Mouse (Mus musculus) neural tube, embryonic 11.5 days (tissue): ENCODE results near the gene Nfib. TPM values are rescaled to one million over a fixed set of nuclear protein-coding genes. Genes with fewer than 3 reads are reported as not detected.

Experiments
- ATAC-seq: fragments of 200-750 bp; cut with Nextera tagmentation; 2 replicates; pipeline ENCODE4 v1.8.0; 2017; ENCODE audit warnings: moderate number of reproducible peaks, mild to moderate bottlenecking, moderate TSS enrichment, moderate library complexity; ENCODE audit not compliant: insufficient read depth, low FRiP score, low TSS enrichment
- DNase-seq: peaks from one replicate; pipeline ENCODE4 v3.0.0-alpha.2; 2015; ENCODE audit warnings: low spot score
- H3K27ac ChIP-seq: fragments of 300-500 bp; sonication (generic); 2 replicates; pipeline ENCODE4 v1.5.1; 2014; ENCODE audit warnings: low read depth, mild to moderate bottlenecking, low read length
- H3K27me3 ChIP-seq: fragments of 300-500 bp; sonication (generic); 2 replicates; pipeline ENCODE4 v1.6.1; 2014; ENCODE audit warnings: mild to moderate bottlenecking, low read length, mixed read lengths; ENCODE audit not compliant: control insufficient read depth, insufficient read depth
- H3K36me3 ChIP-seq: fragments of 300-500 bp; sonication (generic); 2 replicates; pipeline ENCODE4 v1.6.1; 2014; ENCODE audit warnings: mild to moderate bottlenecking, low read length, moderate library complexity, mixed read lengths; ENCODE audit not compliant: control insufficient read depth, insufficient read depth
- H3K4me1 ChIP-seq: fragments of 300-500 bp; sonication (generic); 2 replicates; pipeline ENCODE4 v1.6.1; 2014; ENCODE audit warnings: low read length, mixed read lengths; ENCODE audit not compliant: control insufficient read depth, insufficient read depth
- H3K4me2 ChIP-seq: fragments of 300-500 bp; sonication (generic); 2 replicates; pipeline ENCODE4 v1.6.1; 2014; ENCODE audit warnings: low read depth, mild to moderate bottlenecking, moderate library complexity
- H3K4me3 ChIP-seq: fragments of 300-500 bp; sonication (generic); 2 replicates; pipeline ENCODE4 v1.5.1; 2014; ENCODE audit warnings: low read depth, low read length
- H3K9ac ChIP-seq: fragments of 300-500 bp; sonication (generic); 2 replicates; pipeline ENCODE4 v1.6.1; 2014; ENCODE audit warnings: mild to moderate bottlenecking, low read length
- H3K9me3 ChIP-seq: fragments of 300-500 bp; sonication (generic); 2 replicates; pipeline ENCODE4 v1.6.1; 2016; ENCODE audit warnings: low read length; ENCODE audit not compliant: control insufficient read depth
- WGBS: fragments of 180-500 bp; shearing (Covaris S2); extraction: QIAGEN DNeasy Blood & Tissue Kit; methylation state at CpG from one replicate; pipeline ENCODE4 v1.1.7; 2014; 5-methylcytosine and 5-hydroxymethylcytosine counted together
- polyA plus RNA-seq: library from polyadenylated mRNA; unstranded; fragments of >200 nt; fragmentation: Nextera tagmentation; extraction: Ambion mirVana; gene quantifications from 2 replicates; pipeline ENCODE4 v1.2.1, GENCODE M21; 2014

The Nfib gene
- polyA plus RNA-seq, 1 experiment from 2014 or later: 29.1 TPM

DNA sequence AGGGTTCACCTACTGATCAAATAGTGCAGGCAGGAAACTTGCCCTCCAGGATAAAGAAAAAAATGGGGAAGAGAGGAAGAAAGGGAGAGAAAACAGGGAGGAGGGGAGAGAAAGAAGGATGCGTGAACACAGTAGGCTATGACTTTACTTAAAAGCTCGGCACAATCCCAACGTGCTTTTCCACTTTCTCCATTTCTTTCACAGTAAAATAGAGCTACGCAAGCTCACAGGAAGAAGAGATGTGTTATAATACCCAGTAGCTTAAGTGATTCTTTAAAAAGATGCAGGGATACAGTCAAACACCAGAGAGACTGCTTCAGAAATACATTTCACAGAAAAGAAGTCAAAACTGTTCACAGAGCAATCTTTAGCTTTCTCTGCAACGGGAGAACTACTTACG is 366.6 kb downstream of the Nfib start:
- Histone ChIP-seq H3K27me3 (no peaks in the 10 kb centered on the region), H3K4me2 (no peak overlapping the region), H3K4me3 (no peak overlapping the region), H3K4me1 (no peaks in the 10 kb centered on the region), H3K9me3 (no peaks in the 10 kb centered on the region), H3K27ac (no peak overlapping the region), H3K9ac (no peak overlapping the region), H3K36me3 (no peaks in the 10 kb centered on the region)
- no peak for DNase-seq
- no peak for ATAC-seq
- WGBS: 82% methylated on average over 6 of the region's 6 CpGs

DNA sequence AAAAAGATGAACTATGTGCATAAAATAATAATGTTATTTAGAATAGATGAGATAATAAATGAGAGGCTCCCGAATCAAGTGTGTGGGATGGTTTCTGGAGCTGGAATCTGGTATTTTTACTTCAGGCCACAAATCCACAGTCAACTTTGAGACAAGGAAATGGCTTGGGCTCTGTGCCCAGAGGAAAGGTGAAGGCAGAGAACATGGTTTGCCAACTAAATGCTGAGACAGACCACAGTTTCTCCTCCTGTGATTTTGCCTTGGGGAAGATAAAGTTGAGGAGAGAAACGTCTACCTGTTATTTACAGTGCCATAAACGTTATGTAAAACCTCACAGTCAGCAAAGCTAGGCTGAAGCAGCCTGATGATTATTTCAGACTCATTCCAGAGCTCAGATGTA is 367.1 kb downstream of the Nfib start:
- Histone ChIP-seq H3K27ac (no peak overlapping the region), H3K4me1 (no peaks in the 10 kb centered on the region), H3K9ac (no peak overlapping the region), H3K4me3 (no peak overlapping the region), H3K9me3 (no peaks in the 10 kb centered on the region), H3K27me3 (no peaks in the 10 kb centered on the region), H3K4me2 (no peak overlapping the region), H3K36me3 (no peaks in the 10 kb centered on the region)
- no peak for ATAC-seq
- 71% methylated on average over 3 of the region's 3 CpGs for WGBS
- no peak for DNase-seq

DNA sequence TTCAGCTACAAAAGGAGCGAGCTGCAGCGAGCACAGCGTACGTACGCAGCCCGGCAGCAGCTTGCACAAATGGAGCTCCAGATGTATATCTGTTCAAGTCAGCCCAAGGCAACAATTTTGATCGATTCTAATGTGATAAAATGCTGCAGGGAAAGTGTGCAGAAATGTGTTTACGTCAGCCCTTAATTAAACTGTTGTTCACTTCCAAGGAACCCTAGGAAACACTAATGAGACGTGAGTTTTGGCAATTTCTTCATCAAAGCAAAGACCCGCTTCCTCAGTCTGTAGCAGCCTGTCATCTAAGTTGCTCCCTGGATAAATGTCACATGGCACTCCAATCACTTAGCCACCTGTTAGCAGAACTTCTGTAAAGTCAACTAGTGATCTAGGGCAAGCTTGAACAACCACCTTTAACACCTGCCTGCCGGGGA is 368.6 kb downstream of the Nfib start:
- H3K27me3 ChIP-seq: no peaks in the 10 kb centered on the region
- 66% methylated on average over 11 of the region's 11 CpGs for WGBS
- H3K4me2 ChIP-seq: no peak overlapping the region
- H3K9ac ChIP-seq: no peak overlapping the region
- no peak overlapping the region for H3K27ac ChIP-seq
- no peak for DNase-seq
- H3K4me3 ChIP-seq: no peak overlapping the region
- H3K9me3 ChIP-seq: no peaks in the 10 kb centered on the region
- H3K4me1 ChIP-seq: no peaks in the 10 kb centered on the region
- no peaks in the 10 kb centered on the region for H3K36me3 ChIP-seq
- ATAC-seq: no peak

DNA sequence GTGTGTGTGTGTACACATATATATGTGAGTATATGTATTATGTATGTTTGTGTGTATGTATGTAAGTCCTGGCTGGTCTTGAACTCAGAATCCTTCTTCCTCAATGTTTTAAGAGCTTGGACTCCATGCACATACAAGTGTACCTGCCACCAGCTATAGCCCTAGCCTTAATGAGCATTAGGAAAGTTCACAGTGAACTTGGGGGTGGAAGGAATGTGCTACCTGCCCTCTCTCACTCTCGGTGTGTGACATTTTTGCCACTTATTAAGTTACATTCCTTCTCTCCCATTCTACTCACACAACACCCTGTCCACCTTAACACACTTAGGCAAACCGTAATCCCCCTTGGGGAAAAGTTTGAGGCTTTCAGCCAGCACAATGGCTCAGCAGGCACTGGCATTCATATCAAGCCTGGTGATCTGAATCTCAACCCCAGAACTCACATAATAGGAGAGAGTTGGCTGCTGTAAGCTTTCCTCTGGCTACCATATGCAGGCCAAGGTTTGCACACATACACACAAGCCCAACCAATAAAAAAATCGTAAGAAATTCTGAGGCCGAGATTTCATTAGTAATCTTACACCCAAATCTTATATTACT is 370.2 kb downstream of the Nfib start:
- no peaks in the 10 kb centered on the region for H3K36me3 ChIP-seq
- no peak overlapping the region for H3K4me2 ChIP-seq
- no peaks in the 10 kb centered on the region for H3K27me3 ChIP-seq
- DNase-seq (no peak), ATAC-seq (no peak)
- no peak overlapping the region for H3K4me3 ChIP-seq
- 83% methylated on average over 4 of the region's 4 CpGs for WGBS
- H3K9ac ChIP-seq: no peak overlapping the region
- no peaks in the 10 kb centered on the region for H3K4me1 ChIP-seq
- H3K27ac ChIP-seq: no peak overlapping the region
- no peaks in the 10 kb centered on the region for H3K9me3 ChIP-seq

DNA sequence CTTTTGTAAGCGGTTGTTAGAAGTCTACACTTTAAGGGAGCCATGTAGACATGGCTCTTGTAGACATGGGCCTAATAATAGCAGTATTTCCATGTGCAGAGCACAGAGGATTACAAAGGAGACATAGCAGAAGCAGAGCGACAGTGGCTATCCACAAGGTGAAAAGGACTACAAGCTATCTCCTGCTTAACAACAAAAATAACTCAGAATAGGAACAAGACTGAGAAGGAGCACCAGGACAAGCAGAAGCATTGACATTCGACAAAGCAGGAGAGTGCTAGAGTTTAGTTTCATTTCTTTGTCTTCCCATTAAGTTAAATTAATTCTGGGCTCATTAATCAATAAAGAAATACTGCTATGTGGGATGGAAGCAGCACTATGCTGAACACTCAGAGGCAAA is 372.1 kb downstream of the Nfib start:
- WGBS: 93% methylated on average over 3 of the region's 3 CpGs
- H3K9me3 ChIP-seq: no peaks in the 10 kb centered on the region

DNA sequence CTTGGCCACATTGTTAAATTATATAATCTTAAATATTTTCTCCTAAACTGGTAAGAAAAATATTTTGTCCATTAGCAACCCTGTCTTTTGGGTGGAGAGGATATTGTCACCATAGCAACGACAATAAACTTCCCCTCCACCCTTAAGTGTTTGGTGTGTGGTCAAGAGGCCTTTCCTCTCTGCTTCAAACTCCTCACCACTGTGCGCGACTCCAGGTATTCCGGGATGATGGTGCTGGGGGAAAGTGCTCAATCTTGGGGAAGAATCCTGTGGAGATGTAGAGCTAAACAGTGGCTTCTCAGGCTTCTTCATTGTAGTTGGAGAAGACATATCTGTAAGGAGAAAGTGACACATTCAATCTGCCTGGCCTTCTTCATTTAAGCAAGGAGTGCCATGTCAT is 375.5 kb downstream of the Nfib start:
- H3K9ac ChIP-seq: no peak overlapping the region
- H3K36me3 ChIP-seq: no peaks in the 10 kb centered on the region
- ATAC-seq: no peak
- H3K9me3 ChIP-seq: no peaks in the 10 kb centered on the region
- H3K27ac ChIP-seq: no peak overlapping the region
- H3K4me1 ChIP-seq: no peaks in the 10 kb centered on the region
- H3K4me2 ChIP-seq: no peak overlapping the region
- H3K27me3 ChIP-seq: no peaks in the 10 kb centered on the region
- H3K4me3 ChIP-seq: no peak overlapping the region
- DNase-seq: no peak
- WGBS: 87% methylated on average over 4 of the region's 4 CpGs

More for the DNA sequence above, 372.1 kb downstream of the Nfib start:
- H3K27me3 ChIP-seq: no peaks in the 10 kb centered on the region
- no peaks in the 10 kb centered on the region for H3K36me3 ChIP-seq
- H3K4me1 ChIP-seq: no peaks in the 10 kb centered on the region
- ATAC-seq: no peak
- H3K9ac ChIP-seq: no peak overlapping the region
- no peak for DNase-seq
- no peak overlapping the region for H3K4me2 ChIP-seq
- no peak overlapping the region for H3K4me3 ChIP-seq
- no peak overlapping the region for H3K27ac ChIP-seq

DNA sequence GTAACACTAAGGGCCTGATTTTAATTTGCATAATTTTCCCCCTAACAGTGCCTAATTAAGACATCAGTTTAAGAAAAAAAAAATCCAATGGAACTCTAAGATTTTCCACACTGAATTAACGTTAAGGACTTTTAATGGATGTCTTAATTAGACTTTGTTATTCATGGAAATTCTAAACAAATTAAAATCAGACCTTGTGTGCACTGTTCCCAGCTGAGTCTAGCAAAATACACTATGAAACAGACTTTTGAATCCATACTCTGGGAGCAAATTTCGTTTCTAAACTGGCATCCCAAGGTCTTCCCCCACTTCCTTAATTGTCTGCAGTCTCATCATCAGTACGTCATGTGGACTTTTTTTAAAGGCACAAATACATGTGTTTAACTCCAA is 379.4 kb downstream of the Nfib start:
- no peak for ATAC-seq
- Histone ChIP-seq H3K9me3 (no peaks in the 10 kb centered on the region), H3K4me3 (no peak overlapping the region), H3K36me3 (no peaks in the 10 kb centered on the region), H3K4me2 (no peak overlapping the region), H3K27me3 (no peaks in the 10 kb centered on the region), H3K27ac (no peak overlapping the region), H3K4me1 (no peaks in the 10 kb centered on the region), H3K9ac (no peak overlapping the region)
- WGBS: 83% methylated on average over 3 of the region's 3 CpGs
- no peak for DNase-seq

DNA sequence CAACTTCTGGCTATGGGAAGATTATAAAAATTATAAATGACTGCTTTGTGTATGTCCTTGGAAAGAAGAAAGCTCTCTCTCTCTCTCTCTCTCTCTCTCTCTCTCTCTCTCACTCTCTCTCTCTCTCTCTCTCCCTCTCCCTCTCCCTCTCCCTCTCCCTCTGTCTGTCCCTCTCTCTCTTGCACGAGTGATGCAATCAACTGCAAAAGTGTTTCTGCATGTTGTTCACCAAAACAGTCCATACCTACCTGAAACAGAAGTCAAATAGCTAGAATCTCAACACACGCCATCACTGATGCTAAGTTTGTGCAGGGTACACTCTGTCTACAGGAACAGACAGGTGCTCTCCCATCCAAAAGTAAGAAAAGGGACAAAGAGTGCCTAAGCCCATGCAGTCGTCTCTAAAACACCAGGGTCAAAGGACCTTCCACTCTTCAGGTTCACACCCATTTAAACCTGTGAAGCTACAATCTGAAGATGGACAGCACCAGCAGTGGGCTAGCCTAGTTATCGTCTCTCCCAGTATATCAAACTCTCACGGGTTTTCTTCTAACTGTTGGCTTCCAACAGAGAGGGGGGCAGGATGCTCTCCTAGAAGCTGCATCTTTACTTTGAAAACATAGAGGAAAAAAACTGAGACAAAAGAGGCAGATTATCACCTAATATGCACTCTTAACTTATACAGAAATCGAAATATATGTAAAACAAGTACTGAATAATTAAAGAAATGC is 380.0 kb downstream of the Nfib start:
- DNase-seq (no peak), ATAC-seq (no peak)
- WGBS: 66% methylated on average over 6 of the region's 6 CpGs
- Histone ChIP-seq H3K27me3 (no peaks in the 10 kb centered on the region), H3K4me1 (no peaks in the 10 kb centered on the region), H3K9me3 (no peaks in the 10 kb centered on the region), H3K9ac (no peak overlapping the region), H3K36me3 (no peaks in the 10 kb centered on the region), H3K4me2 (no peak overlapping the region), H3K27ac (no peak overlapping the region), H3K4me3 (no peak overlapping the region)

DNA sequence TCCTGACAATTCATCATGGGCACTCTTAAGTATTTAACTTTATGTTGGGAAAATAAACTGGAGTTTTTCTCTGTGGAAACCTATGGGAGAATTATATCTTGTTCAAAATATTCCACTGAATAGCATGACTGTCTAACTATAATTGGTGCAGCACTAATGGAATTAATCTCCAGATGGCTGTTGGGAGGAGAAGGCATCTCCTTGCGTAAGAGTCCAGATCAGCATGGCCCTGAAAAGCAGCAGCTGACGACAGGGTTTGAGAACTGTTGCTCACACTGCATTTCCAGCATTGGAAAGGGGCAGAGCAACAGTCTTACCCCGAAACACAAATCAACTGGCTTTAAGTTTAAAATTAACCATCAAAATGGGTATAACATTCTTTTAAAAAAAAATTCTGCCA is 380.6 kb downstream of the Nfib start:
- 89% methylated on average over 3 of the region's 3 CpGs for WGBS
- H3K27me3 ChIP-seq: no peaks in the 10 kb centered on the region
- no peaks in the 10 kb centered on the region for H3K9me3 ChIP-seq
- H3K4me1 ChIP-seq: no peaks in the 10 kb centered on the region
- no peak overlapping the region for H3K4me3 ChIP-seq
- ATAC-seq (no peak), DNase-seq (no peak)
- no peak overlapping the region for H3K4me2 ChIP-seq
- no peak overlapping the region for H3K27ac ChIP-seq
- no peak overlapping the region for H3K9ac ChIP-seq
- no peaks in the 10 kb centered on the region for H3K36me3 ChIP-seq
